Mouse (Mus musculus) layer of hippocampus, postnatal 10 days (tissue): ENCODE data around the gene Tex13c2. TPM values are rescaled to one million over a fixed set of nuclear protein-coding genes. Genes with fewer than 3 reads are reported as not detected.

Experiments used
- DNase-seq, 2 experiments: peaks; one replicate each; pipeline ENCODE4 v3.0.0; 2021; ENCODE audit warnings: low spot score in 2 of 2
- long read RNA-seq: library from polyadenylated mRNA; stranded (forward); transcript quantifications from one replicate; pipeline ENCODE4 v2.0.0, GENCODE M21; 2023
- total RNA-seq, 2 experiments: library from RNA; stranded (reverse); gene quantifications; 2 replicates each; pipeline ENCODE4 v1.2.3; 2021

The Tex13c2 gene
- under 1 TPM; 0.25 to 0.36 TPM for total RNA-seq
- long read RNA-seq, result 0 reads

DNA sequence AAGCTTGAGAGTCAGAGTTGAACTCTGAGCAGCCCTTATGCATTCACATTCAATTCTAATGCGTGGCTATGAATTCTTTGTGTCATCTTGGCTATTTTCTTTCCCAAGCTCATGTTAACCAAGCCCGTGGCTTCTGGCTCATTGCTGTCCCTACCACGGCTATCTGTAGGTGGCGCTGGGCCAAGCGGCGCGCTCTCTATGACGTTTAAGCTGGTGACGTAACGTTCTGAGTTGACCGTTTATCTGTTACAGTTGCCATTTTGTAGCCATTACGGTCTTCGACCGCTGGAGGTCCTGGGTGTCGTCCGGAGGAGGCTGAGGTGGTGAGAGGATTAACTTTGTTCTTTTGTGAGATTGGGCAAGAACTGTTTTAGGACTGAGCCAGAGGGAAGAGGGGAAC lies at the start of gene Tex13c2:
Gene Tex13c2, plus strand, starts transcription at position 246 of the 400 bp plus-strand sequence.
- DNase-seq, result no peak

DNA sequence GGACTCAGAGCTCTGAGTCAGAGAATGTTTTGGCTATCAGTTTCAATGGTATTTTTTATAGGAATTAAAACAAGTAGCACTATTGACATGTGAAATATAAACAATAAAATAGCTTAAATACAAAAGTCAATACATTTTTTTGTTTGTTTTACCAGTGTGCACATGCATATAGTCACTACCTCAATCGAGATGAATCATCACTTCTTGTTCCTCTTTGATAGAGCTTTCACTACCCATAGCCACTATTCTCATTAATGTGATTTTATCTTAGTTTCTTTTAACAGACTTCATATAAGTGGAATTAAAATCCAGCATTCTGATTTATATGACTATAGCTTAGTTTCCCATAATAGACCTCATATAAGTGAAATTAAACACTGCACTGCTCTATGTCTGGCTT lies 39.2 kb upstream of the Tex13c2 start:
- no peak for DNase-seq

DNA sequence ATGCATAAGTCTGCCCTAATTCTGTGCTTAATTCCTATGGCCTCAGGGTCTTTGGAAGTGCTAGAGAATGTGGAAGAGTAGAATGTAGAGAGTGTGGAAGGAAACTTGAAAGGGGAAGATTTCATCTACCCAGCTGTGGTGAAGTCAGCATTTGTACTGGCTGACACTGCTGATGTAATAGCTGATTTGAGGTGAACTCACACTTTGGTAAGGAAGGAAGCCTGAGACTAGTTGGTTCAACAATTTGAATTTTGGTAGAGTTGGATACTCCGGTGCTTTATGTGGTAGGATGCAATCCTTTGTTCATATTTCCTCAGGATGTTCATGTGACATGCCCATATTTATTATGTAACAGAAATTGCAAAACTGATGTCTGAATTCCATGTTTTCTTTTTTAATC lies 36.5 kb upstream of the Tex13c2 start:
- no peak for DNase-seq

DNA sequence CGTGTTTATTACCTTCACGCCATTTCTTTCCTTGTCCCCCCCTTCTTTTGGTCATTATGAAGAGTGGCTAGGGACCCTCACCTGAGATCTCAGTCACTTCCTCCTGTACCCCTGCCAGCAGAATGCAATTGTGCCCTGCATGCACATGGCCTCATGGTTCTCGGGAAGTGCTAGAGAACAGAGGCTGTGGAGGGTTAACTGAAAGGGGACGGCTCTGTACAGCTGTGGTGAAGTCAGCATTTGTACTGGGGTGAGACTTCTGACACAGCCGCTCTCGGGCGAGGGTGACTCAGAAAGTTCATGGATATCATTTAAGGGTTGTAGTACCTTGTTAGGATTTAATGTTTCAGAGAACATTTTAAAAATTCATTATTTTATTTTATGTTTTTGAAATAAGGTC lies 35.0 kb upstream of the Tex13c2 start:
- DNase-seq, result no peak

GRCm38 (mm10) chrX:42490336-42490735 lies 845 bp downstream of the Tex13c2 start:
- DNase-seq, result peak in 1 of 2 experiments; percentile 44

DNA sequence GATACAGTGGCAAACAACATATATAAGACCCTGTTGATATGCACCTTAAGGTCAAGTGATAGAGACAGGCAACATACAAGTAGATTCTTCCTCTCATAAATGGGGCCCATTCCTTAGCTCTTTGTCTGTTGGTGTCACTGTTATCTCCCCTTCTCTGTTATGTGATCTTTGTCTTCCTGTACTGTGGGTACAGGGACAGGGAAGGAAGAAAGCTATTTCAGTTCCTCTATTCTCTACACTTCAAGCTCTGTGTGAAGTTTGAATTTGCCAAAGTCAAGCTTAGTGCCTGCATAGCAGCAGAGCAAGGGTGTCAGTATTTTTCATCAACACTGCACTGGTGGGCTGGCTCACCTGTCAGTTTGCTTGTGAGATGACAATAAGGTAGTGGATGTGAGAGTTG lies 11.0 kb downstream of the Tex13c2 start:
- DNase-seq, result no peak

- DNase-seq, result no peak
These were observed 13.0 kb downstream of the Tex13c2 start, which contains the start of gene Sh2d1a for GRCm38 (mm10) chrX:42502291-42503043. Sh2d1a (plus strand) TSS chrX:42502453.

- no peak for DNase-seq
These were observed 21.6 kb downstream of the Tex13c2 start for GRCm38 (mm10) chrX:42511105-42511504.

DNA sequence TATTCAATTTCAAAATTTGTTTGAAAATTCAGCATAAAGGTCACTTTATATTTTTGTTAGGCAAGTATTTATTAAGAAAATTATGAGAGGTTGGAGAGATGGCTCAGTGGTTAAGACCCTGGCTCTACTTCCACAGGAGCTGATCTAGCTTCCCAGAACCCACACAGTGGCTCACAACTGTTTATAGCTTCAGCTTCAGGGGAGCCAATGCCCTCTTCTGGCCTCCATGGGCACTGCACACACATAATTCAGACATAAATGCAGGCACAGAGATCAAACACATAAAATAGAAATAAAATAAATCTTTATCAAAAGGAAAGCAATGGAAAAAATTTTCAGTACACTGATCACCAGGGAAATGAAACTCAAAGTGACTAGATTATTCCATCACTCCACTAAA lies 23.1 kb downstream of the Tex13c2 start:
- no peak for DNase-seq

GRCm38 (mm10) chrX:42522868-42523267 lies 33.4 kb downstream of the Tex13c2 start:
- DNase-seq, result no peak

DNA sequence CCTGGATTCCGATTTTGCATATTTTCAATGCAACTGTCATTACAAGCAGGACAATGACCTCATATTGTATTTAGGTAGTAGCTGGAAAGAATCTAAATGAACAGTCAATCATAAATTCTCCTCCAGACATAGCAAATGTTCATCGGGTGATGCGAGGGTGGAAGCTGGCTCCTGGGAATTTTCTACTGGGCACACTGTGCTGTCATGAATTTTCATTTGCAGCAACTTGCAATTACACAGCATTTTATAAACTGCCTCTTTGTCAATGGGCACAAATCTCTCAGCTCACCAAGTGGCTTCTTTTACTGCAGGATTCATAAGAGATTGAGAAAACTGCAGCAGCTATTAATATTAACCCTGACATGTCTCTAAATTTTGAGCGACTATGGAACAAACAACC lies 41.2 kb downstream of the Tex13c2 start:
- no peak for DNase-seq

DNA sequence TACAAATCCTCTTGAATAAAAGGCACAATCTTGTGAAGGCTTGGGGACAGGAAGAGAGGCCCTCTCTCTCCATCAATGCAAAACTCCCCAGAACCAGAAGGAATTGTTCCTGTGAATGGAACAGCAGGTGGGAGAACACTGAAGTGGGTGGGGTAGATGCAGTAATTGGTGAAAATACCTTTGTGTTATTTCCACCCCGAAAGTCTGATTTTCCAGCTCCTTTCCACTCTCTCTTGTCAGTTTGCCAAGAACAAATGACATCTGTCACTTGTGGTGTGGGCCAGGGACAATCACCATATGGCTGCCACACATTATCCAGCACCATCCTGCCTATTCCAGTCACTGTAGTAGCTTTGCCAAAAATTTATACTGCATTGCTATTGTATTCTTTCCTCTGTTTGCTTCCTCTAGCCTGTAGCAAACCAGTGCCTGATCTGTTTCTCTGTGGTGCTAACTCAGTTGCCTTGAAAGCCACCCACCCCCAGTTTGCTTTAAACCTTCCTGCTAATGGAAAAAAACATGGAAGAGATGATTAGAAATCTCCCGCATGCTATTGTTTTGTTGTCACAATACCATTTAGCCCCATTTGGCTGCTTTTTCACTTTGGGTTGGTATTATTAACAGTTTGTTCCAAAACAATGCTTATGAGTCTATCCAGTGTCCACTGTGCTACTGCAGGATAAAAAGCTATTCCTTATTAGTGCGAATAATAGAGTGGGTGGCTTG lies 50.7 kb downstream of the Tex13c2 start:
- DNase-seq, result peak; percentile 26 to 35

DNA sequence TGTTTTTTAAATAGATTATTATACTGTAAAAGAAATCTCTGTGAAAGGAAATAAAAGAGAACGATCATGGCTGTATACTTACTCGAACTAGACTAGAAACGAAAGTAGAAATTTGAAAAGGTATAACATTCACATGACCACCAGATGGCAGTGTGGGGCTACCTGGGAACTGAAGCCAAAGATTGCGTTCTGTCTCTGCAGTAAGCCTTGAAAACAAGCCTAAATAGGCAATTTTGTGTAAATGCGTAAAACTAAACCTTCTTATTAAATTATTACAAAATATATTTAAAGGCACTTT lies 51.2 kb downstream of the Tex13c2 start:
- peak; percentile 71 to 79 for DNase-seq

Other genes starting within 250 kb of the Tex13c2 start
- gene Sh2d1a, start 12.8 kb downstream of the Tex13c2 start, total RNA-seq, result not detected